Mouse (Mus musculus) forebrain, embryonic 15.5 days (tissue): ENCODE measurements at regions not wholly inside any gene's neighbourhood (a gene's known extent, or its start where the extent isn't known, plus 50 kb on each side); places are given as distances from the start of the nearest gene placed in this dataset.

Experiments
- ATAC-seq: fragments of 200-750 bp; cut with Nextera tagmentation; replicated peaks from 2 replicates; pipeline ENCODE4 v1.8.0; 2017; ENCODE audit warnings: mild to moderate bottlenecking, moderate TSS enrichment, moderate library complexity
- H3K27ac ChIP-seq: fragments of 300-500 bp; sonication (generic); replicated peaks from 2 replicates; pipeline ENCODE4 v1.5.1; 2015; ENCODE audit warnings: mild to moderate bottlenecking, inconsistent platforms
- H3K27me3 ChIP-seq: fragments of 300-500 bp; sonication (generic); 2 replicates; pipeline ENCODE4 v1.6.1; 2015; ENCODE audit warnings: inconsistent platforms
- H3K36me3 ChIP-seq: fragments of 300-500 bp; sonication (generic); 2 replicates; pipeline ENCODE4 v1.6.1; 2015; ENCODE audit warnings: mild to moderate bottlenecking, inconsistent platforms
- H3K4me1 ChIP-seq: fragments of 300-500 bp; sonication (generic); 2 replicates; pipeline ENCODE4 v1.6.1; 2015; ENCODE audit warnings: inconsistent platforms
- H3K4me2 ChIP-seq: fragments of 300-500 bp; sonication (generic); replicated peaks from 2 replicates; pipeline ENCODE4 v1.6.1; 2015; ENCODE audit warnings: mild to moderate bottlenecking, inconsistent platforms
- H3K4me3 ChIP-seq: fragments of 300-500 bp; sonication (generic); 2 replicates; pipeline ENCODE4 v1.5.1; 2015; ENCODE audit warnings: mild to moderate bottlenecking, inconsistent platforms
- H3K9ac ChIP-seq: fragments of 300-500 bp; sonication (generic); replicated peaks from 2 replicates; pipeline ENCODE4 v1.6.1; 2015; ENCODE audit warnings: mild to moderate bottlenecking, inconsistent platforms
- H3K9me3 ChIP-seq: fragments of 300-500 bp; sonication (generic); 2 replicates; pipeline ENCODE4 v1.6.1; 2016; ENCODE audit warnings: inconsistent platforms
- WGBS: fragments of 180-500 bp; shearing (Covaris S2); methylation state at CpG from one replicate; pipeline ENCODE4 v1.1.7; 2015; ENCODE audit warnings: mixed read lengths; 5-methylcytosine and 5-hydroxymethylcytosine counted together

DNA sequence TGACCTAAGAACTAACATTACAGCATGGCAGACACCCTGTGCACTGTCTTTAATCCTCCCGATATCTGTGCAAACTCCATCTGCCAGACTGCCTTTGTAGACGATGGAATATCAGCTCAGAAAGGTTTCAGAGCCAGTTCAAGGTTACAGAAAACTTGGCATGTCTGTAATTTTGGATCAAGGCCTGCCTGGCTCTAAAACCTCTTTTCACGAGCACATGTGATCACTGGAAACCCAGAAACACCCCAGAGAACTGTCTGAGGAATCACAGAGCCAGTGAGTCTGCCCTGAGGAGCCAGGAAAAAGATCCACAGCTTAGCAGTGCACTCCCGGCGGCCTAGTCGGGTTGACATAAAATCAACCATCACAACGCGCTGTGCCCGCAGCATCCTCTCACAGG is 149.7 kb upstream of the Fbxo11 start:
- 82% methylated on average over 9 of the region's 9 CpGs for WGBS
- Histone ChIP-seq H3K27ac (no peak overlapping the region), H3K4me3 (no peak overlapping the region), H3K9ac (no peak overlapping the region), H3K4me2 (no peak overlapping the region), H3K4me1 (no peaks in the 10 kb centered on the region), H3K9me3 (no peaks in the 10 kb centered on the region), H3K27me3 (no peaks in the 10 kb centered on the region), H3K36me3 (no peaks in the 10 kb centered on the region)
- ATAC-seq: no peak

DNA sequence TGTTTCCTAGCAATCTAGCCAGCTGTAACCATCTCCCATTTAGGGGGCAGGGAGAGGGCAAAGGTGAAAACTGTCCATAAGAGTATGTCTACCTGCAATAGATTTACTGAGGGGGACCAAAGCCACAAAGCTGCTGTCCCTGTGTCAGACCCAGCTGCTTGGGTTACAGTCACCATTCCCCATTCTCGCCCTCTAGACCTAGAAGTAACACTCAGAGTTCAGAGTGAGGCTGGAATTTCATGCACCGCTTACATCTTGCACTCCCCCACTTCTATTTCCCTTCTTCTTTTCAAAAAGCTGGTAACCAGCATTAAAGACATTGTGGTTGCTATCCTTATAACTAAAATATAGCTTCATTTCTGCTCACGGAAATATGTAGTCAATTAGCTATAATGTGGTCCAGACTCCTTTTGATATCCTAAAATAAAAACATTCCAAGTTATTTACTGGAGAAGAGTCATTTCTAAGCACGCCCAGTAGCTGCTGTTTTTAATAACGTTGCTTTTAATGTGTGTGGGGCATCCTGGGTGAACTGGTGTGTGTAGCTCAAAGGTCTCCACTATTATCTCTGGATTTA is 157.4 kb upstream of the Fbxo11 start:
- H3K9me3 ChIP-seq: no peaks in the 10 kb centered on the region
- H3K27me3 ChIP-seq: no peaks in the 10 kb centered on the region
- WGBS: 83% methylated on average over 5 of the region's 5 CpGs
- H3K36me3 ChIP-seq: no peaks in the 10 kb centered on the region
- no peak overlapping the region for H3K4me3 ChIP-seq
- H3K4me1 ChIP-seq: no peaks in the 10 kb centered on the region
- H3K9ac ChIP-seq: no peak overlapping the region
- no peak for ATAC-seq
- no peak overlapping the region for H3K4me2 ChIP-seq
- no peak overlapping the region for H3K27ac ChIP-seq

DNA sequence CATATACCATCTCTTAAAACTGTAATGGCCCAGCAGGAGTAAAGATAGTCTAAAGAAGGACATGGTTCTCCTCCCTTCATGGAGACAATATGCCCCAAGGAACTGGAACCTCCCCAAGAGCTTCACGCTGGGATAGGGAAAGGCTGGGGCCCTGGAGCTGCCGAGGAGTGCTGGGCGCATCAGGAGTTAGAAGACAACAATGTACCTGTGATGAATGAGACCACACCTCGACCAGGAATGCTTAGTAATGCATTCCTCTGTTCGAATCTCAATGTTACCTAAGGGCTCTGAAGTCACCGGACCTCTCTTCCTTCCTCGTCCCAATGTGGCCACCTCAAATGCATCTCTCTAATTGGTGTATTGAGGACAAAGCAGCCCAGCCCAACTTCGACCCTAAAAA is 175.4 kb upstream of the Fbxo11 start:
- no peak overlapping the region for H3K4me2 ChIP-seq
- H3K9ac ChIP-seq: no peak overlapping the region
- H3K27me3 ChIP-seq: no peaks in the 10 kb centered on the region
- H3K4me1 ChIP-seq: no peaks in the 10 kb centered on the region
- no peak overlapping the region for H3K4me3 ChIP-seq
- ATAC-seq: no peak
- WGBS: 86% methylated on average over 8 of the region's 8 CpGs
- H3K9me3 ChIP-seq: no peaks in the 10 kb centered on the region
- no peaks in the 10 kb centered on the region for H3K36me3 ChIP-seq
- no peak overlapping the region for H3K27ac ChIP-seq

DNA sequence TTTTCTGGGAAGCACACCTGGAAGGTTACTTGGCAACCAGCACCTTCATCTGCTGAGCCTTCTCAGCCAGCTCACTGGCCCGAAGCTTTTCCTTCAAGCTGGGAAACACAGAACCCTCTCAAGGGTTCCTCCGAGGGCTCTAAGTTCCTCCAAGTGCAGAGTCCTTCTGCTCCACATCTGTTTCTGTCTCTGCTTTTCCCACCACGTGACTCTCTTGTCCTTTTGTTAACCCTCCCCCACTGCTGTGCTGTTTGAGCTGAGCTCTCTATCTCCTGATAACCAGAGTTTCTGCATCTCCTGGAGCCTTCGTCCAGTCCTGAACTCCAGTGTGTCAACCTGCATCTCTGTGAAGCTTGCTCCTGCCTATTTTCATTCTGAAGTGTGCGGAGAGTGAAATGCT is 183.5 kb upstream of the Fbxo11 start:
- Histone ChIP-seq H3K27me3 (no peaks in the 10 kb centered on the region), H3K9me3 (no peaks in the 10 kb centered on the region), H3K36me3 (no peaks in the 10 kb centered on the region), H3K9ac (no peak overlapping the region), H3K4me1 (peaks cover 11% of the 10 kb centered on the region), H3K27ac (no peak overlapping the region), H3K4me2 (no peak overlapping the region), H3K4me3 (no peak overlapping the region)
- no peak for ATAC-seq
- WGBS: 78% methylated on average over 5 of the region's 5 CpGs

DNA sequence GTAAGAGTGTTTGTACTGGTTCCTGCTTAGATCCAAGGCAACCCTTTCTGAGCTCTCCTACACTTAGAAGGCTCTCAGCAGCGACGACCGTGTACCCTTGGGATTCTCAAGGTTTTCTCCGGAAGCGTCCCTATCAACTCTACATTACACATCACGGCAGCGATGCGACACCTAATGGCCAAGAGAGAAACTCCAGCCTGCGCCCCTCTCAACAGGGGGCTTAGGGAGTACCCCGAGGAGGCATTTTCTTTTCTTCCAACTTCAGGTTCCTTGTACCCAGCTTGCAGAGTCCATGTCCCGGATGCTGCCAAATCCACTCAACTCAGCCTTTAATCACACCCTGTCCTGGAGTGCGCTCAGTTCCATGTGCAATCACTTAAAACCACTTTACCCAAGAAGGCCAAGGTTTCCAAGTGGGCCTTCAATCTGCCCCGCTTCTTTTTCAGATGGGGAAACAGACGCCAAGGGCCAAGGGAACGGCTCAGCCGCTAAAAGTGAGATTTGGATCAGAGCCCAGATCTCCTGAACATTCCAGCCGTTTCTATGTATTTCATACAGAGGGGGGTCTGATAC is 186.9 kb upstream of the Fbxo11 start:
- no peaks in the 10 kb centered on the region for H3K27me3 ChIP-seq
- peak overlapping the region; percentile 34 for H3K4me2 ChIP-seq
- H3K9ac ChIP-seq: no peak overlapping the region; the same call in 1 of the 2 replicates
- ATAC-seq: peak; percentile 61
- H3K4me1 ChIP-seq: peaks cover 25% of the 10 kb centered on the region
- H3K27ac ChIP-seq: no peak overlapping the region
- 15% methylated on average over 17 of the region's 17 CpGs for WGBS
- no peaks in the 10 kb centered on the region for H3K9me3 ChIP-seq
- no peaks in the 10 kb centered on the region for H3K36me3 ChIP-seq
- no peak overlapping the region for H3K4me3 ChIP-seq

DNA sequence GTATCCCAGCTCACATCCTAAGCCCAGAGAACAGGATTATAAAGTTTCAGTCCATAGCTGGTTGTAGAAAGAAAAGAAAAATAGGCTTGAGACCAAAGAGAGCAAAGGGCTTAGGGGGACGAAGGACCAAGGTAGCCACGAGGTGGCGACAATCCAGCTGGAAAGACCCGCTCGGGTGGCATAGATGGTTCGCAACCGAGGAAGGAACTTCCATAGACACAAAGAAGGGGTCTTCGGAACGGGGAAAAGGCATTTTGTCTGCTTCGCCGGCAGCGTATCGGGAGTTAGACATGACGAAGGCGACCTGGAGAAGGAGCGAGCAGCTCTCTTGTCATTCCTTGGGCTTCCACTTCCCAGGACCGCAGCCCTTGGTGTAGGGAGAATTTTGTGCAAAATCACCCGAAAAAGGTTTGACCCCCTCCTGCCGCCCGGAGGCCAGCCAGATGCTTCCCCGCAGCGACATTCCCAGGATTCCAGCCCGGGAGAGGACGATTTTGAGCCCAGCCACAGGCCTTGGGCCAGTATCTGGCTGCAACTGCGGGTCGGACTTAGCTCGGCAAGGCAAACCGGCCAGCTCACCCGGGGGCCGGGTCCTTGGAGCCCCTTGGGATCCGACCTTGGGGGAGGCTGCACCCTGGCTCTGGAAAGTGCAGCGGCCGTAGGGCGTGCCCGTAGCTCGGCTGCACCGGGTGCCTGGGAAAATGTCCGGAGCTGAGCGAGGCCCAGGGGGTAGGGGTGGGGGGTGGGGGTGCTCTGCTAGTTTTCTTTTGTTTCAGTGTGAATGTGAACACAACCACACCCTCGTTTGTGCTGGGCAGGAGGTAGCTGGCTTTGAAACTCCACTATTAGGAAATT is 184.5 kb upstream of the Foxn2 start:
- H3K9me3 ChIP-seq: no peaks in the 10 kb centered on the region
- H3K27ac ChIP-seq: peak overlapping the region; percentile 94
- peak overlapping the region; percentile 99 for H3K4me2 ChIP-seq
- peak overlapping the region; percentile 81 for H3K4me3 ChIP-seq
- no peaks in the 10 kb centered on the region for H3K36me3 ChIP-seq
- no peaks in the 10 kb centered on the region for H3K27me3 ChIP-seq
- WGBS: 0% methylated on average over 40 of the region's 40 CpGs
- H3K9ac ChIP-seq: peak overlapping the region; percentile 96
- peaks cover 30% of the 10 kb centered on the region for H3K4me1 ChIP-seq
- peak; percentile 74 for ATAC-seq

DNA sequence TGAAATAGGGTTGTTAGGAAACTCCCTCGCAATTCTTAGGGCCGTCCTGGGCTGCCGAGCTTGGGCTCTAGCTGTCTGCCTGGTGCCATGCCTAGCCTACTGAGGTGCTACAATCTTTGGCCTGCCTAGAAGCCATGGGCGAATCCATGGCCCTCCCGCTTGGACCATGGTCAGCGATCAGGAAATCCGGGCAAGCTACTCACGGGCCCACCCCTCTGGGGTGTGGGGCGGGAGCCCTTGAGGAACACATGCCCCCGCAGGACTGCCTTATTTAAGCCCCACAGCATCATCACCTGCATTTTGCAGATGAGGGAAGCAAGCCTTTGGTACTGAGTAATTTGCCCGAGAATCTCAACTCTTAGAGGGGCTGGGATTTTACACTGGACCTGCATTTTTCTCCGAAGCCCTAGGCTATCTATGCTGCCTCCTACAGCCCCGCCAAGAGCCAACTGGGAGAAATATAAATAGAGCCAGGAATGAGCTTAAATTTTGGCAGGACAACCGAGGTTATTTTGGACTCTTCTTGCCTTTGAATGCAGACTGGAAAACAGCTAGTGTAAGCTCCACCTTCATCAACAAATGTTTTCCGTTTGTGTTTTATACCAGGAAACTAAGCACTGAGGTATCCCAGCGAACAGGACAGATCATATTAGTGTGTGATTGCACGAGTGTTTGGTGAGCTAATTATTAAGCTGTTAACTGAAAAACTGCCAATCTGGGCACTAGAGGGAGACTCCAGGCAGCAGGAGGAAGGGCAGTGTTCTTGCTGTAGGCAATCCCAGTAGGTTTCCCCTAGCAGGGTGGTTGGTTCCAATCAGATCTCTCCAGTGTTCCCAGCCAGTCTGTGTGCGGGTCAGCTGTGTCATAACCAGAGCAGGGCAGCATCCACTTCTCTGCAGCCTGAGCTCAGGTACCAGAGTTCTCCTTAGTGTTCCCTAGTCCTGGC is 183.6 kb upstream of the Foxn2 start:
- H3K9me3 ChIP-seq: no peaks in the 10 kb centered on the region
- peak overlapping the region; percentile 94 for H3K27ac ChIP-seq
- H3K4me2 ChIP-seq: peak overlapping the region; percentile 99
- peak overlapping the region; percentile 96 for H3K9ac ChIP-seq
- peak overlapping the region; percentile 81 for H3K4me3 ChIP-seq
- peak; percentile 77 for ATAC-seq
- no peaks in the 10 kb centered on the region for H3K36me3 ChIP-seq
- H3K27me3 ChIP-seq: no peaks in the 10 kb centered on the region
- WGBS: 2% methylated on average over 18 of the region's 18 CpGs
- H3K4me1 ChIP-seq: peaks cover 23% of the 10 kb centered on the region

DNA sequence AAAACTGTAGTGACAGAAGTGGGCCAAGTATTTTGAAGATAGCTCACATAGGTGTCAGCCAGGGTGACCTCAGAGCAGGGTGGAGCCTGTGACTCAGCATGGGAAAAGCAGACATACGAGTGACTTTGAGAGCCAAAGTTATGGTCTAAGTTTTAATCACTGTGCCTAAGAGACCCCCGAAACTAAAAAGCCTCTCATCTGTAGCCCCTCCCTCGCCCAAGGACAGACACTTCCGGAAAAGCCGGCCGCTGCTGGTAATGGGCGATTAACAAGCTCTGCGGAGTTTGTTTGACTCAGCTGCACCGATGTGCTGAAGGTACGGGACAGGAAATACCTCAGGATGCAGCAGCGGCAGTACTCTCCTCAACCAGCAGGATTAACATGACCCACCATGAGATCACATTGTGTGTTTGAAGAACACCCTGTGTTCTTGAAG is 182.1 kb upstream of the Foxn2 start:
- Histone ChIP-seq H3K36me3 (no peaks in the 10 kb centered on the region), H3K4me2 (no peak overlapping the region), H3K27me3 (no peaks in the 10 kb centered on the region), H3K27ac (no peak overlapping the region), H3K4me1 (peaks cover 19% of the 10 kb centered on the region), H3K4me3 (no peak overlapping the region), H3K9me3 (no peaks in the 10 kb centered on the region), H3K9ac (no peak overlapping the region)
- ATAC-seq: no peak
- WGBS: 87% methylated on average over 11 of the region's 11 CpGs

DNA sequence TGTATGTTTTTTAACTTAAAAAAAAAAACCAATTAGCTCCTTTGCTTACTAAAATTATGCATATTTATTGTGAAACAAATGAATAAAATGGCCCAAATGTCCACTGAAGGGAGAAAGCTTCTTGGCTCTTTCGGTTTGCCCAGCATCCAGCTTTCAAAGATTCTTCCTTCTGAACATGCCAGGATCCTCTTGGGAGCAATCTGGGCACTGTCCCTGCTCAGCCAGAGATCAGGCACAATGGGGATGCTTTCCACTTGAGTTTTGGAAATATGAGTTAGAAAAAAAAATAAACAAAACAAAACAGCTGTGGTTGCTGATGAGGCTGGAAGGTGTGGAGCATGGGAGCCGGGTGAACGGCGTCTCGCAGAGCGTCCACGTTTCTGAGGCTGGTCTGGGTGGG is 180.3 kb upstream of the Foxn2 start:
- Histone ChIP-seq H3K27me3 (no peaks in the 10 kb centered on the region), H3K4me1 (peaks cover 19% of the 10 kb centered on the region), H3K9me3 (no peaks in the 10 kb centered on the region), H3K4me2 (no peak overlapping the region), H3K4me3 (no peak overlapping the region), H3K9ac (no peak overlapping the region), H3K27ac (no peak overlapping the region), H3K36me3 (no peaks in the 10 kb centered on the region)
- ATAC-seq: no peak
- WGBS: 95% methylated on average over 7 of the region's 7 CpGs

DNA sequence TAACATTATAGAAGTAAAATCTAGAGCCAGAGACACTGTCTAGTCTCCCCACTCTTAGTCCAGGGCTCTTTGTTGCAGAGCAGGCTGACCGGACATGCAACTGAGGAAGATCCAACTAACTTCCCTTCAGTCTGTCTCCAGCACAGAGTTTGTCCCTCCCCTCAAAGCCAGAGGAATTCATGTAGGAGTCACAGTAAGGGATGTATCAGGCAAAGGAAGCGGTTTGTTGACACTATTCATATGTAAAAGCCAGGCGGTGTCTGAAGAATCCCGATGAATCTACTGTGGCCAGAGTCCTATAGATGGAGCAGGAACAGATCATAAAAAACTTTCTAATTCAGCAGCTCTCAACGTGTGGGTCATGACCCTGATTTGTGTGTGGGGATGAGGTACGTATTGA is 179.7 kb upstream of the Foxn2 start:
- H3K9me3 ChIP-seq: no peaks in the 10 kb centered on the region
- H3K9ac ChIP-seq: no peak overlapping the region
- H3K4me3 ChIP-seq: no peak overlapping the region
- H3K4me1 ChIP-seq: peaks cover 15% of the 10 kb centered on the region
- H3K27ac ChIP-seq: no peak overlapping the region
- no peaks in the 10 kb centered on the region for H3K27me3 ChIP-seq
- ATAC-seq: no peak
- H3K36me3 ChIP-seq: no peaks in the 10 kb centered on the region
- 64% methylated on average over 6 of the region's 6 CpGs for WGBS
- no peak overlapping the region for H3K4me2 ChIP-seq

DNA sequence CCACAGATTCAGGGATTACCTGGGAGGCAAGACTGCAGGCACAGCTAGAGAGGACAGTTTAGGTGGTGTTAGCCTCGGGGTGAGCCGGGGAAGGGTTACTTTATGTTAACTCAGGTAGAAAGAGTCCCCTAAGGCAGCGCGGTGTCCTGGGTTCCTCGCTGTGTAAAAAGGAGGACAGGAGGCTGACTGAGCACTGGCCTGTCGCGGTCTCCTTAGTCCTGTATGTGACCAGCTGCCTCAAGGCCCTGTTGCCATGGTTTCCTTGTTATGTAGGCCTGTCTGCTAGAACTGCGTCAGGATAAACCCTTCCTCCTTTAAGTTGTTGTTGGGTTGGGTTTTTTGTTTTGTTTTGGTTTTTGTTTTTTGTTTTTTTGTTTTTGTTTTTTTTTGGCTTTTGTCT is 179.0 kb upstream of the Foxn2 start:
- 42% methylated on average over 8 of the region's 8 CpGs for WGBS
- Histone ChIP-seq H3K27me3 (no peaks in the 10 kb centered on the region), H3K9ac (no peak overlapping the region), H3K4me1 (peaks cover 10% of the 10 kb centered on the region), H3K36me3 (no peaks in the 10 kb centered on the region), H3K27ac (no peak overlapping the region), H3K9me3 (no peaks in the 10 kb centered on the region), H3K4me3 (no peak overlapping the region), H3K4me2 (no peak overlapping the region)
- ATAC-seq: no peak
